Mouse (Mus musculus) embryonic fibroblast, embryonic 13.5 days (primary cell): Measurements from ENCODE around the gene Stox2. TPM values are rescaled to one million over a fixed set of nuclear protein-coding genes. Genes with fewer than 3 reads are reported as not detected.

Experiments
- H3K27ac ChIP-seq: 2 replicates; pipeline ENCODE4 v1.5.1; 2012; ENCODE audit warnings: low read length, control low read depth, inconsistent platforms; ENCODE audit not compliant: insufficient read depth
- H3K4me1 ChIP-seq: 2 replicates; pipeline ENCODE4 v1.6.1; 2011; ENCODE audit warnings: low read length; ENCODE audit not compliant: control insufficient read depth, insufficient read depth
- H3K4me3 ChIP-seq: 2 replicates; pipeline ENCODE4 v1.5.1; 2011; ENCODE audit warnings: mild to moderate bottlenecking, control low read depth, low read length; ENCODE audit not compliant: insufficient read depth
- CTCF ChIP-seq: IDR thresholded peaks from 2 replicates; pipeline ENCODE4 v1.5.1; 2011; ENCODE audit warnings: mild to moderate bottlenecking, control low read depth, low read length, moderate library complexity, borderline replicate concordance; ENCODE audit not compliant: insufficient read depth
- POLR2A ChIP-seq: IDR thresholded peaks from 2 replicates; pipeline ENCODE4 v1.6.1; 2011; ENCODE audit warnings: low read depth, mild to moderate bottlenecking, control low read depth, low read length, moderate library complexity
- polyA plus RNA-seq: library from polyadenylated mRNA; stranded (reverse); fragments of >200 nt; gene quantifications from 2 replicates; pipeline ENCODE4 v1.2.4, GENCODE M21; 2011; ENCODE audit warnings: low read depth; ENCODE audit not compliant: missing spikeins, insufficient read length

Stox2 gene
- polyA plus RNA-seq, 1 experiment, result 33.7 TPM

DNA sequence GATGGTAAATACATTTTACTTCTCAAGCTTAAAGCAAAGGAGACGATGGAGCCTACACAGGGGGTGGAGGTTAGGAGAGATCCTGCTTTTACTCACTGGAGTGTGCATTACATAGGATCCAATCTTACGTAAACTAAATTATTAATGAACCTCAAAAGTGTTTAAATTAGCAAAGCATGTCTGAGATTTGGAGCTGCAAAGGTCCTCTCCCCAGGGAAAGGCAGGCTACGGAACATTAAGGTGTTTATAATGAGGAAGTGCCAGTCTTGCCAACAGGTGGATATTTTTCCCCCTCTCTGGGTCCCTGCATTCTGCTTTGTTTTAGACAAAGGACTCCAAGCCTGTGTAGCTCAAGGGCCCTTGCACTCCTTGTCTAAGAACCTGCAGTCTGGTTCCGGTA is 205.3 kb downstream of the Stox2 start:
- TF ChIP-seq POLR2A (no peak), CTCF (no peak)
- Histone ChIP-seq H3K4me1 (peaks cover 2% of the 10 kb centered on the region), H3K27ac (no peak overlapping the region)

DNA sequence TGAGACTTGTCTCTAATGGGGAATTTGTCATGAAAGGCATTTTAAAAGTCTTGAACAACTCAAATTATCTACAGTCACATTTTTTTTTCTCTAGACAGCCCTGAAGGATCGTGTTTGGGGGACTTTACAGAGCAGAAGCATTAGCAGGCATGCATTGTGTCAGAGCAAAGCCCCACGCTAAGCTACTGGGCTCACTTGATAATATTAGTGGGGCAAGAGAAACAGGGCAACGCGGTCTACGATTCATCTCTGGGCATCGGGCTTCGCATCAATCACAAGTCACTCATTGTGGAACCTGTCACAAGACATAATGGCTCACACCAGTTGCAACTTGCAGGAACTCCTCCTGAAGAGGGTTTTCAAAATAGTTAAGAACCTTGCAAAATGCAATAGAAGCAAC is 205.9 kb downstream of the Stox2 start:
- TF ChIP-seq CTCF, result no peak
- no peak for TF ChIP-seq POLR2A
- Histone ChIP-seq H3K27ac (no peak overlapping the region), H3K4me1 (peaks cover 2% of the 10 kb centered on the region), H3K4me3 (no peak overlapping the region)

More for the DNA sequence above, 205.3 kb downstream of the Stox2 start:
- no peak overlapping the region for H3K4me3 ChIP-seq

DNA sequence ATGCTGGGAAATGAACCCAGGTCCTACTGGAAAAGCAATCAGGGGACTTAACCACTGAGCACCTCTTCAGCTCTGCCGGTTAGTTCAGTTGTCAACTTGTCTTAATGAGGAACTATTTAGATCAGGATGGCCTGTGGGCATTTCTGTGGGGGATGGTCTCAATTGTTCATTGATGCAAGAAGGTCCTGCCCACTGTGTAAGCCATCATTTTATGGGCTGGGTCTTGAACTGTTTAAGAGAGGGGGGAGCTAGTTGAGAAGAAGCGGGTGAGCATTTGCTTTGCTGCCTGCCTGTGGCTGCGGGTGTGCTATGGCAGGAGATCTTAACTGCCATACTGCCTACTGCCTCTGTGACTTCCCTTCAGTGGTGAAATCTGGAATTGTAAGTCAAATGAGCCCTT is 214.1 kb downstream of the Stox2 start:
- no peak for TF ChIP-seq POLR2A
- no peak for TF ChIP-seq CTCF
- no peak overlapping the region for H3K27ac ChIP-seq
- no peak overlapping the region for H3K4me3 ChIP-seq
- H3K4me1 ChIP-seq, result no peaks in the 10 kb centered on the region

DNA sequence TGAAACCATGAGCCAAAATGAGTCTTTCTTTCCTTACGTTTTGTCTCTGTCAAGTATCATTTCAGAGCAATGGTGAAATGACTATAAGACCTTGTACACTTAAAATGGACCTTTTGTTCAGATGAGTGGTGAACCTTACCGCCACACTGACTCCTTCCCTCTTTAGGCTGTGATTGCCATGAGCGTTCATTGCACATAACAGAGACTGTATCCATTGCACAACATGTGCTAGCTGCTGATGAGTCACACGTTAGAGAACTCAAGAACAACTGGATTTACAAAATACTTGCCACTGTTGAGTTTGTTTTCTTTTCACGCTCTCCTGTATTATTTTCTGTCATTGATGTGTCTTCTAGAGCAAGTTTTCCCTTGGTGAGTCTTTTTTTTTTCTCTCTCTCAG is 216.1 kb downstream of the Stox2 start:
- TF ChIP-seq CTCF (no peak), POLR2A (no peak)
- Histone ChIP-seq H3K27ac (no peak overlapping the region), H3K4me1 (no peaks in the 10 kb centered on the region), H3K4me3 (no peak overlapping the region)

DNA sequence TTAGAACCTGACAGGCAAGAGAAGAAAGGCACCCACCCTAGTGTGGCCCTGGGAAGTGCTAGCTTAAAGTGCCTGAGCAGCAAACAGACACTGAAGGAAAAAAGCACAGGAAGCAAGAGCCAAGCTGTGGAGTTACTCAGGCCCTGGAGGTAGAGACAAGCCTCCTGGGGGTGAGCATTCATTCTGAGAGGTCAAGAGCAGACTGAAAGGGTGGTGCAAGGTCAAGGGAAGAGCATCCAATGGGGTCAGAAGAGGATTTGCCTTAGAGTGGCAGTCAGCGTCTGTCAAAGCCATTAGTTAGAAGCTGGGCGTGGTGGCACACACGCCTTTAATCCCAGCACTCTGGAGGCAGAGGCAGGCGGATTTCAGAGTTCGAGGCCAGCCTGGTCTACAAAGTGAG is 224.3 kb downstream of the Stox2 start:
- TF ChIP-seq POLR2A (no peak), CTCF (no peak)
- H3K4me3 ChIP-seq, result no peak overlapping the region
- peaks cover 5% of the 10 kb centered on the region for H3K4me1 ChIP-seq

DNA sequence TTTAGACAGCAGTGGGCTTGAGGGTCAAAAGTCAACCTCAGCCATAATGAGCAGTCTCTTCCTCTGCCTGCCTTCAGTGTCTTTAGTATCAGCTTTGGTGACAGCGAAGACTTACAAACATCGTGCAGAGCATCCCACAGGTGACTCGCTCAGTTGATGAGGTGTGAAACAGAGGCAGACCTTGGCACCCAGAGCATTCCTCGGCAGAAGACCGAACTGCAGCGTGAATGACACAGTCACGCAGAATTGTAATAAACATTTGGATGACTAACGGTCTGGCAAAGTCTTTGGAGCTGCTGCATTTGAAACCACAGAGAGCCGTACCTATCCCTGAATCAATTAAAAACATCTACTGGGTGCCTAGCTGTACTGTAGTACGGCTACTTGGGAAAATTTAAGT is 225.0 kb downstream of the Stox2 start:
- Histone ChIP-seq H3K4me1 (peaks cover 5% of the 10 kb centered on the region), H3K27ac (no peak overlapping the region), H3K4me3 (no peak overlapping the region)
- TF ChIP-seq CTCF (no peak), POLR2A (no peak)

More for the DNA sequence above, 224.3 kb downstream of the Stox2 start:
- no peak overlapping the region for H3K27ac ChIP-seq

DNA sequence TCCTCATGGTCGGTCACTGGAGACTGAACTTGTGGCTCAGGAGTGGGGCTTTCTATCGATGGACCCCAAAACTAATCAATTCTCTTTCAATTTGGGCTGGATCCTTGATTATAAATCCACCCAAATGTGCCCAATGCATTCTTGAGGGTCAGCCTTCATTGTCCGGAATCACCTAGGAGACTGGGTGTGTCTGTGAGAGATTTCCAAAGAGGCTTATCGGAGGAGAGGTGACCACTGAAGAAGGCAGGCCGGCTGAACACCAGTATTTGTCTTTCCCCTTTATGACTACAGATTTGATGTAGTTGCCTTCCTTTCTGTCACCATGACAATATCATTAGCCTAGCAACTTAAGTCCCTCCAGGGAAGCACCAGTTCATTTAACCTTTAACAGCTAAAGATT is 225.8 kb downstream of the Stox2 start:
- TF ChIP-seq CTCF (no peak), POLR2A (no peak)
- Histone ChIP-seq H3K4me3 (no peak overlapping the region), H3K4me1 (peaks cover 5% of the 10 kb centered on the region), H3K27ac (no peak overlapping the region)

DNA sequence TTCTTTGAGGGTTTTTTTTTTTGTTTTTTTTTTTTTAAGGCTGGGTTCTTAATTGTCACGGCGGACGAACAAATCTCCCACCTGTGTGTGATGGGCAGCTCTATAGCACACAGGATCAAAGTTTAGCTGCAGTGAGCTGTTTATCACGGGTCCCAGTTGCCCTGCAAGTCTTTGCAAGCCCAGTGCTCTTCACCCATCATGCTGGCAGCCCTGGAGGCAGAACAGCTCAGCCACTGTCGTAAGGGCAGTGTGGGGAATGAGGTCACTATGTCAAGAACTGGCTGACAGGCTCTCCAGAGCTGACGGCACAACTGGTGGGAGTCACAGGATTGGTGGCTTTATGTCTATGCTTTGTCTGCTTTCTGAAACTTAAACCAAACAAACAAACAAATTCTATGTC is 227.6 kb downstream of the Stox2 start:
- TF ChIP-seq POLR2A (no peak), CTCF (no peak)
- H3K27ac ChIP-seq, result peak overlapping the region; percentile 0; the same call in 1 of the 2 replicates

DNA sequence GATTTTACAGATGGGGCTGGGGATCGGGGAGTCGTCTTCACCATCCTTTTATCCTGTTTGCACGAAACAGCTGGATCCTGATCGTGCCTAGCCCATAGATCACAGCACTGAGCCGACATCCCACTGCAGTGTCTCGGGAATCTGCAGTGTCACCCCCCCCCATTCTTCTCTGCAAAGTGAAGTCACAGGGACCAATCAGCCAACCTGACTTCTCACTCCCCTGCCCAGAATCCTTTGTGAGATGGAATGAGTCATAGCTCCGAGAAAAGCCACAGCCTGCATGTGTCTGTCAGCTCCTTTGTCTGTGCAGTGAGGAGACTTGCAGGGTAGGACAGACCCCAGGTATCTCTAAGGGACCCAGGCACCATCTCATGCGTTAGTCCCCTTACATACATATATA is 228.1 kb downstream of the Stox2 start:
- Histone ChIP-seq H3K4me1 (peaks cover 5% of the 10 kb centered on the region), H3K27ac (0 out of 2 replicates have a peak overlapping the region, but pooled peaks have one; percentile 0), H3K4me3 (no peak overlapping the region)
- TF ChIP-seq CTCF (no peak), POLR2A (no peak)

More for the DNA sequence above, 227.6 kb downstream of the Stox2 start:
- Histone ChIP-seq H3K4me3 (no peak overlapping the region), H3K4me1 (peaks cover 5% of the 10 kb centered on the region)

DNA sequence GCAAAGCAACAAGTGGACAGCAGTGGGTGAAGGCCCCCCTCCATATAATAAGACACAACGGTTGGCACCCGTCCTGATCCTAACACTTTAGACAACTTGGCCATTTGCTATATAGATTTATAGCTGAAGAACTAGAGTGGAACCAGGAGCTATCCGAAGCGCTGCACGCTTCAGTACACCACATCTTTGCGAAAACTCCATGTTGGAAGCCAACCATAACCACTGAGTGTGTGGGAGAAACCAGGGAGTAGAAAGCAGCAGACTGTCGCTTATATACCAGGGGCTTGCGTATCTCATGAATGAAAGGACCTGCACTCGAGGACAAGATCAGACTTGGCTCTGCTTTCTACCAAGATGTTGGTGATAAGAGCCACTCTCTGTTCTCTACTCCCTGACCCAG is 234.0 kb downstream of the Stox2 start:
- no peak for TF ChIP-seq CTCF
- no peak for TF ChIP-seq POLR2A
- Histone ChIP-seq H3K27ac (no peak overlapping the region), H3K4me3 (no peak overlapping the region), H3K4me1 (peaks cover 5% of the 10 kb centered on the region; the same call in 1 of the 2 replicates)

DNA sequence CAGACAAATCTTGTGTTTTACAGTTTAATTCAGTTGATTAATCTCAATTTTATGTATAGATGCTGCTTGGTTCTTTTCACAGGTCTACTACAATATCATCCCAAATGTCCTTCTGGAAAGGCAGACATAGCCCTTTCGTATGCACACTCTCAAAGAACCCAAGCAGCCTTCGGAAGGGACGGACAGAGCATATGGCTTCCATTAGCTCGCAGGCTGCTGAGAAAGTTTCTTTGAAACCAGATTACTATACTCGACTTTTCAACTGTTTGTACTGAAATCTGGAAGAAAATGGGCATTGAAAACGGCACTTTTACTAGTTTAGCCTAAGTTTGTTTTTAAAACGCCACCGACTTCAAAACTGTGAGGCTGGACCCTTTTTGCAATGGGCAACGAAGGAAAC is 234.9 kb downstream of the Stox2 start:
- TF ChIP-seq CTCF, result no peak
- TF ChIP-seq POLR2A, result no peak
- Histone ChIP-seq H3K4me3 (no peak overlapping the region), H3K27ac (no peak overlapping the region), H3K4me1 (peaks cover 5% of the 10 kb centered on the region; the same call in 1 of the 2 replicates)
